Mouse (Mus musculus) testis, adult 2 months (tissue): ENCODE results near the gene Gm28230. TPM values are rescaled to one million over a fixed set of nuclear protein-coding genes. Genes with fewer than 3 reads are reported as not detected.

ENCODE experiments used
- H3K27ac ChIP-seq: fragments of 200-500 bp; 2 replicates; pipeline ENCODE4 v1.5.1; 2012; ENCODE audit warnings: low read depth, low read length; ENCODE audit not compliant: control insufficient read depth, insufficient read depth
- H3K27me3 ChIP-seq: fragments of 200-500 bp; 2 replicates; pipeline ENCODE4 v1.6.1; 2012; ENCODE audit warnings: mild to moderate bottlenecking, low read length, moderate library complexity; ENCODE audit not compliant: control insufficient read depth, insufficient read depth
- H3K36me3 ChIP-seq: fragments of 200-500 bp; 2 replicates; pipeline ENCODE4 v1.6.1; 2012; ENCODE audit warnings: mild to moderate bottlenecking, low read length; ENCODE audit not compliant: control insufficient read depth, insufficient read depth
- H3K4me1 ChIP-seq: fragments of 200-500 bp; 2 replicates; pipeline ENCODE4 v1.6.1; 2012; ENCODE audit warnings: low read length; ENCODE audit not compliant: control insufficient read depth, insufficient read depth
- H3K4me3 ChIP-seq: fragments of 200-500 bp; 2 replicates; pipeline ENCODE4 v1.5.1; 2012; ENCODE audit warnings: low read depth, mild to moderate bottlenecking, low read length, moderate library complexity, mixed read lengths; ENCODE audit not compliant: control insufficient read depth
- CTCF ChIP-seq: fragments of 200-500 bp; IDR thresholded peaks from 2 replicates; pipeline ENCODE4 v1.5.1; 2012; ENCODE audit warnings: low read depth, mild to moderate bottlenecking, inconsistent platforms, low read length, moderate library complexity; ENCODE audit not compliant: control insufficient read depth, insufficient read depth, insufficient replicate concordance
- POLR2A ChIP-seq: fragments of 200-500 bp; IDR thresholded peaks from 2 replicates; pipeline ENCODE4 v1.6.1; 2012; ENCODE audit warnings: low read depth, mild to moderate bottlenecking, inconsistent platforms, low read length, moderate library complexity; ENCODE audit not compliant: control insufficient read depth
- polyA plus RNA-seq: library from polyadenylated mRNA; depleted of rRNA; stranded (reverse); fragments of >200 nt; gene quantifications from 2 replicates; pipeline ENCODE4 v1.2.3, GENCODE M21; 2012

The Gm28230 gene
- polyA plus RNA-seq, 1 experiment: 0.46 TPM

DNA sequence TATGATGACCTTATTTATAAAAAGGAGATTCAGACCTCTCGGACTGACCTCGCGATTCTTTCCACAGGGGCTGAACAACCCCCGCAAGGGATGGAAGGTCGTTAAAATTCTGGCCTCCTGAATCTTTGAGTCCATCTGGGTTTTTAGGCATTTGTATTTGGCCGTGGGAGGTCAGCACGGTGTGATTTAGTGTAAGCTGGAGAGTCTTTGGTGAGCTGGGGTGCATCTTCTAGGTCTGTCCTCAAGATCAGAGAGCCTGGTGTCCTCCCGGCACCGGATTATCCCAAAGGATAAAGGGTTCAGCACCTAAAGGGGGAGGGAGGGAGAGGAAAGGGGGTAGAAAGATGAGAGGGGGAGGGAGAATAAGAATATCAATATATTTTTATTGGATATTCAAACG, 23.2 kb upstream of the Gm28230 start:
- no peak overlapping the region for H3K27ac ChIP-seq
- TF ChIP-seq CTCF (no peak), POLR2A (no peak)
- H3K4me1 ChIP-seq: peaks cover 18% of the 10 kb centered on the region
- no peaks in the 10 kb centered on the region for H3K27me3 ChIP-seq
- H3K4me3 ChIP-seq: no peak overlapping the region
- H3K36me3 ChIP-seq: no peaks in the 10 kb centered on the region; the same call in 1 of the 2 replicates

DNA sequence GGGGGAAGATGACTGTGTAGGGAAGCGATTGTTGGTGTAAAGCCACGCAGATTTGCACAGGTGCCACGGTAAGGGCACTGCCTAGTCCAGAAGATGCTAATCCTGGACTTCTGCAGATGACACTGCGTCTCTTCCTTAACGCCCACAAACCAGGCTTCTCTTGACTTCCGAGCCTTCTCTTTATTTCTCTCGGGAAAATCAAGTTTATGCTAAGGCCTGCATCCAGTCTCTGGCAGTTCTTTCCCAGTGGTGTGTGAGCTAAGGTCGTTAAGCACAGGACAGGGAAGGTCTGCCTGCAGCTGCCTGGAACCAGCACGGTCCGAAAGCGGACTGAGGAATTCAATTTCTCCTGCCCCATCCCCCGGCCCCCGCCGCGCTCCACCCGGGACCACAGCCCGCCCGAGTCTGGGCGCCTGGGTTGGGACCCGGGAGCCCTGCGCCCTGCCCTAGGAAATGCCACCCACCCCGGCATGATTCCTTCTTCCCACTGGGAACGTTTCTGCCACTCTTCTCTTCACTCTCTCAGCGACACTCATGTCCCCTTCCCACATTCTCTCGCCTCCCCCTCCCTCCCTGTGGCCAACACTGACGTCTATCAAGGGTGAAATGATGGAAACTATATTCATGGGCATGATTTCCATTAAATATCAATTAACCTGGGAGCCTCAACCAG, 22.7 kb upstream of the Gm28230 start:
- peak overlapping the region; percentile 71 for H3K27ac ChIP-seq
- peaks cover 16% of the 10 kb centered on the region for H3K4me1 ChIP-seq

GRCm38 (mm10) chr2:74704393-74704998, 22.0 kb upstream of the Gm28230 start, which contains the start of gene Hoxd8:
TSS of gene Hoxd8 (plus strand) at chr2:74704615.
- no peak for TF ChIP-seq CTCF
- no peak; the same call in 1 of the 2 replicates for TF ChIP-seq POLR2A
- Histone ChIP-seq H3K27me3 (no peaks in the 10 kb centered on the region), H3K4me3 (peak within 1 kb of the TSS; percentile 74), H3K27ac (peak within 1 kb of the TSS; percentile 71), H3K36me3 (no peaks in the 10 kb centered on the region; the same call in 1 of the 2 replicates), H3K4me1 (peaks cover 16% of the 10 kb centered on the region)

More for the DNA sequence above, 22.7 kb upstream of the Gm28230 start:
- Histone ChIP-seq H3K4me3 (peak overlapping the region; percentile 74), H3K36me3 (no peaks in the 10 kb centered on the region; the same call in 1 of the 2 replicates), H3K27me3 (no peaks in the 10 kb centered on the region)
- TF ChIP-seq CTCF (no peak), POLR2A (no peak)

DNA sequence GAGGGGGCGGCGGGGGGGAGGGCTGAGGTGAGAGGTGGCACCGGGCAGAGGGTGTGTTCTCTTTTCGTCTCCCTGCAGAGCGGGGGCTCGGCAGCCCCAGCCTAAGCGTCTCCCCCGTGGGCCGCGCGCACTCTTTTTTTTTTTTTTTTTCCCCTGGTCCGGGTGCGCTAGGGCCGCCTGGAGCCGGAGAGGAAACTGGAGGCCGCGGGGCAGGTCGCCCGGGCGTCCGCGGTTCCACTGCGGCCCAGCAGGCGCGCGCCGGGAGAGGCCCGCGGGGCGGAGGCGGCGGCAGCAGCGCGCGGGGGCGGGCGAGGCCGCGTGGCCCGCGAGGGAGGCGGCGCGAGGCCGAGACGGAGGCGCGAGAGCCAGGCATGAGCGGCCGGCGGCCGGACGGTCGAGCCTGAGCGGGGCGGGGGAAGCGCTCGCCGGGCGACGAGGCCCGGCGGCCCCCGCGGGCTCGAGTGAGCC, 21.5 kb upstream of the Gm28230 start:
- TF ChIP-seq CTCF: no peak
- TF ChIP-seq POLR2A: no peak
- no peaks in the 10 kb centered on the region; the same call in 1 of the 2 replicates for H3K36me3 ChIP-seq
- H3K4me1 ChIP-seq: peaks cover 15% of the 10 kb centered on the region
- peak overlapping the region; percentile 26 for H3K27ac ChIP-seq
- H3K4me3 ChIP-seq: peak overlapping the region; percentile 74
- H3K27me3 ChIP-seq: no peaks in the 10 kb centered on the region

DNA sequence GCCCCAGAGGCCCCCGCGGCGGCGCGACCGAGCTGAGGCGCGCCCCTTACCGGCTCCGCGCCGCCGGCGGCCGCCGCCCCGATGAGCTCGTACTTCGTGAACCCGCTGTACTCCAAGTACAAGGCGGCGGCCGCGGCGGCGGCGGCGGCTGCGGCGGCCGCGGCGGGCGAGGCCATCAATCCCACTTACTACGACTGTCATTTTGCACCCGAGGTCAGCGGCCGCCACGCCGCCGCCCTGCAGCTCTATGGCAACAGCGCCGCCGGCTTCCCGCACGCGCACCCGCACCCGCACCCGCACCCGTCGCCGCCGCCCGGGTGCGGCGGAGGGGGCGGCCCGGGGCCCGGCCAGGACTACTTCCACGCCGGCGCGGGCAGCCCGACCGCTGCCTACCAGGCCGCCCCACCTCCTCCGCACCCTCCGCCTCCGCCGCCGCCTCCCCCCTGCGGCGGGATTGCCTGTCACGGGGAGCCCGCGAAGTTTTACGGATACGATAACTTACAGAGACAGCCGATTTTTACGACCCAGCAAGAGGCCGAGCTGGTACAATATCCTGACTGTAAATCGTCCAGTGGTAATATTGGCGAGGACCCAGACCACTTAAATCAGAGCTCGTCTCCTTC, 20.9 kb upstream of the Gm28230 start:
- H3K27ac ChIP-seq: peak overlapping the region; percentile 26
- peaks cover 13% of the 10 kb centered on the region for H3K4me1 ChIP-seq
- H3K27me3 ChIP-seq: no peaks in the 10 kb centered on the region

DNA sequence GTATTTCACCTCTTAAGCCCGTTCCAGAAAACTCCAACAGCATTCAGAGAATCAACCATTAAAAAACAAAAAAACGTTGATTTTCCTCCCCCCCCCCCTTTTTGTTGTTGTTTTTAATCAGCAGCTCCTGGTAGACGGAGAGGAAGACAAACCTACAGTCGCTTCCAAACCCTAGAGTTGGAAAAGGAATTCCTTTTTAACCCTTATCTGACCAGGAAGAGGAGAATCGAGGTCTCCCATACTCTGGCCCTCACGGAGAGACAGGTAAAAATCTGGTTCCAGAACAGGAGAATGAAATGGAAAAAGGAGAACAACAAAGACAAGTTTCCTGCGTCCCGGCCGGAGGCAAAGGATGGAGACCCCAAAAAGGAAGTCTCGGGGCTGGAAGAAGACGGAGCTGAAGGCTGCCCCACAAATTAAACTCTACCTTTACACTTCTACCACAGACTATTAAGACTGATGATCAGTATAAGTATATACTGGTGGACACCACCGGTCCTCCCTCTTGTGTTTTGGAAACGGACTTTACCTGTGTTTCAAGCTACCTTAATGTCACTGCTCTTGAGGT, 20.1 kb upstream of the Gm28230 start:
- peak overlapping the region; percentile 74 for H3K4me3 ChIP-seq
- H3K36me3 ChIP-seq: no peaks in the 10 kb centered on the region; the same call in 1 of the 2 replicates
- no peak for TF ChIP-seq CTCF
- no peak for TF ChIP-seq POLR2A
- peaks cover 16% of the 10 kb centered on the region for H3K4me1 ChIP-seq
- H3K27ac ChIP-seq: peak overlapping the region; percentile 30
- H3K27me3 ChIP-seq: no peaks in the 10 kb centered on the region

More for the DNA sequence above, 20.9 kb upstream of the Gm28230 start:
- TF ChIP-seq CTCF (no peak), POLR2A (peak; percentile 22; the same call in 1 of the 2 replicates)
- no peaks in the 10 kb centered on the region; the same call in 1 of the 2 replicates for H3K36me3 ChIP-seq
- peak overlapping the region; percentile 74 for H3K4me3 ChIP-seq
